Mouse (Mus musculus) T-helper 17 cell (primary cell): Measurements from ENCODE around the gene Gm21973.

Experiments
- in situ Hi-C, 2 experiments: fragments of 300-600 bp; cut with MboI, MseI; formaldehyde crosslinking; loops; 1 replicate in 1 of 2; 2 replicates in 1 of 2; pipeline ENCODE4 v1.15.1; 2025; ENCODE audit warnings: high pct_unique_total_duplicates in 2 of 2

The Gm21973 gene

GRCm38 (mm10) chr15:10399795-10400194 lies 74.6 kb downstream of the Gm21973 start:
- in situ Hi-C loops: no loop called here

- in situ Hi-C loops: no loop called here
Observed at GRCm38 (mm10) chr15:10400415-10400814, 75.2 kb downstream of the Gm21973 start.

- in situ Hi-C loops: no loop called here
Observed at GRCm38 (mm10) chr15:10409842-10410241, 84.7 kb downstream of the Gm21973 start.

GRCm38 (mm10) chr15:10410881-10411280 lies 85.7 kb downstream of the Gm21973 start:
- in situ Hi-C loops: no loop called here

- in situ Hi-C loops: no loop called here
Observed at GRCm38 (mm10) chr15:10413656-10414055, 88.5 kb downstream of the Gm21973 start.

GRCm38 (mm10) chr15:10421138-10421784 lies 96.1 kb downstream of the Gm21973 start:
- in situ Hi-C loops: no loop called here

GRCm38 (mm10) chr15:10421785-10422144 lies 96.6 kb downstream of the Gm21973 start:
- in situ Hi-C loops: no loop called here
